Mouse (Mus musculus): ENCODE results near the gene Heatr4. TPM values are rescaled to one million over a fixed set of nuclear protein-coding genes. Genes with fewer than 3 reads are reported as not detected.
A peak's percentile ranks its signal among the peaks of the same experiment; 100 is the strongest.
"Not testable (repeated sequence)": the region's sequence is repeated elsewhere in the genome, so short reads cannot be mapped to it uniquely, and the experiment has no call there.

Heatr4 gene
- polyA plus RNA-seq, 1 experiment from 2014 or later = not detected

GRCm38 (mm10) chr12:84022266-84022665 lies 37.6 kb upstream of the Heatr4 start:
- H3K27me3 ChIP-seq (ENCODE audit: control insufficient read depth, insufficient read depth, low read depth, low read length); H3K4me2 ChIP-seq (ENCODE audit: low read depth, low read length); H3K4me3 ChIP-seq (ENCODE audit: low read length); H3K9ac ChIP-seq (ENCODE audit: low read length); H3K9me3 ChIP-seq (ENCODE audit: control insufficient read depth, low read length); ATAC-seq (ENCODE audit: low read depth); H3K36me3 ChIP-seq (ENCODE audit: control insufficient read depth, insufficient read depth, low read length); H3K27ac ChIP-seq (ENCODE audit: low read length); H3K4me1 ChIP-seq (replicated peaks; ENCODE audit: control insufficient read depth, insufficient read depth, low read length): not testable (repeated sequence)
- WGBS = 81% methylated on average over 4 of the region's 4 CpGs

GRCm38 (mm10) chr12:84020528-84020927 lies 35.9 kb upstream of the Heatr4 start:
- H3K9me3 ChIP-seq (ENCODE audit: control insufficient read depth, low read length); H3K4me1 ChIP-seq (replicated peaks; ENCODE audit: control insufficient read depth, insufficient read depth, low read length); H3K27me3 ChIP-seq (ENCODE audit: control insufficient read depth, insufficient read depth, low read depth, low read length); H3K4me3 ChIP-seq (ENCODE audit: low read length); H3K36me3 ChIP-seq (ENCODE audit: control insufficient read depth, insufficient read depth, low read length); H3K9ac ChIP-seq (ENCODE audit: low read length); H3K27ac ChIP-seq (ENCODE audit: low read length): not testable (repeated sequence)
- peak overlapping the region; percentile 18; the same call in 1 of the 2 replicates for H3K4me2 ChIP-seq (ENCODE audit: low read depth, low read length)
- 16% methylated on average over 7 of the region's 7 CpGs for WGBS
- peak; percentile 86 for ATAC-seq (ENCODE audit: low read depth)

GRCm38 (mm10) chr12:84013701-84014100 lies 29.0 kb upstream of the Heatr4 start:
- H3K4me1 ChIP-seq (replicated peaks; ENCODE audit: control insufficient read depth, insufficient read depth, low read length) = peaks cover 24% of the 10 kb centered on the region
- peaks cover 4% of the 10 kb centered on the region; the same call in 1 of the 2 replicates for H3K36me3 ChIP-seq (ENCODE audit: control insufficient read depth, insufficient read depth, low read length)
- 94% methylated on average over 7 of the region's 7 CpGs for WGBS
- no peaks in the 10 kb centered on the region for H3K9me3 ChIP-seq (ENCODE audit: control insufficient read depth, low read length)
- no peaks in the 10 kb centered on the region for H3K27me3 ChIP-seq (ENCODE audit: control insufficient read depth, insufficient read depth, low read depth, low read length)
- no peak overlapping the region for H3K9ac ChIP-seq (ENCODE audit: low read length)
- no peak overlapping the region for H3K4me2 ChIP-seq (ENCODE audit: low read depth, low read length)
- no peak for ATAC-seq (ENCODE audit: low read depth)
- H3K27ac ChIP-seq (ENCODE audit: low read length) = no peak overlapping the region
- no peak overlapping the region for H3K4me3 ChIP-seq (ENCODE audit: low read length)

GRCm38 (mm10) chr12:84013130-84013529 lies 28.5 kb upstream of the Heatr4 start:
- no peak overlapping the region for H3K9ac ChIP-seq (ENCODE audit: low read length)
- peaks cover 4% of the 10 kb centered on the region; the same call in 1 of the 2 replicates for H3K36me3 ChIP-seq (ENCODE audit: control insufficient read depth, insufficient read depth, low read length)
- WGBS = 66% methylated on average over 6 of the region's 6 CpGs
- no peak for ATAC-seq (ENCODE audit: low read depth)
- H3K27ac ChIP-seq (ENCODE audit: low read length) = no peak overlapping the region
- H3K4me1 ChIP-seq (replicated peaks; ENCODE audit: control insufficient read depth, insufficient read depth, low read length) = peaks cover 29% of the 10 kb centered on the region
- H3K27me3 ChIP-seq (ENCODE audit: control insufficient read depth, insufficient read depth, low read depth, low read length) = no peaks in the 10 kb centered on the region
- no peak overlapping the region for H3K4me3 ChIP-seq (ENCODE audit: low read length)
- no peaks in the 10 kb centered on the region for H3K9me3 ChIP-seq (ENCODE audit: control insufficient read depth, low read length)
- no peak overlapping the region for H3K4me2 ChIP-seq (ENCODE audit: low read depth, low read length)

- Histone ChIP-seq H3K9me3 (ENCODE audit: control insufficient read depth, low read length) (no peaks in the 10 kb centered on the region), H3K9ac (ENCODE audit: low read length) (peak overlapping the region; percentile 16; the same call in 1 of the 2 replicates), H3K27ac (ENCODE audit: low read length) (peak overlapping the region; percentile 49), H3K4me1 (replicated peaks; ENCODE audit: control insufficient read depth, insufficient read depth, low read length) (peaks cover 29% of the 10 kb centered on the region), H3K4me2 (ENCODE audit: low read depth, low read length) (peak overlapping the region; percentile 54), H3K27me3 (ENCODE audit: control insufficient read depth, insufficient read depth, low read depth, low read length) (no peaks in the 10 kb centered on the region), H3K36me3 (ENCODE audit: control insufficient read depth, insufficient read depth, low read length) (no peaks in the 10 kb centered on the region), H3K4me3 (ENCODE audit: low read length) (peak overlapping the region; percentile 54)
- WGBS = 26% methylated on average over 12 of the region's 12 CpGs
- ATAC-seq (ENCODE audit: low read depth) = peak; percentile 61
These were observed 26.8 kb upstream of the Heatr4 start for GRCm38 (mm10) chr12:84011251-84012040.

- Histone ChIP-seq H3K9me3 (ENCODE audit: control insufficient read depth, low read length) (no peaks in the 10 kb centered on the region), H3K9ac (ENCODE audit: low read length) (peak overlapping the region; percentile 68), H3K4me3 (ENCODE audit: low read length) (peak overlapping the region; percentile 54), H3K4me1 (replicated peaks; ENCODE audit: control insufficient read depth, insufficient read depth, low read length) (peaks cover 29% of the 10 kb centered on the region), H3K27ac (ENCODE audit: low read length) (no peak overlapping the region), H3K4me2 (ENCODE audit: low read depth, low read length) (peak overlapping the region; percentile 54), H3K36me3 (ENCODE audit: control insufficient read depth, insufficient read depth, low read length) (no peaks in the 10 kb centered on the region), H3K27me3 (ENCODE audit: control insufficient read depth, insufficient read depth, low read depth, low read length) (no peaks in the 10 kb centered on the region)
- no peak for ATAC-seq (ENCODE audit: low read depth)
- WGBS = 50% methylated on average over 3 of the region's 3 CpGs
These were observed 25.5 kb upstream of the Heatr4 start for GRCm38 (mm10) chr12:84010201-84010600.

- Histone ChIP-seq H3K4me3 (ENCODE audit: low read length) (peak within 1 kb of the TSS; percentile 54), H3K4me2 (ENCODE audit: low read depth, low read length) (peak within 1 kb of the TSS; percentile 54), H3K9ac (ENCODE audit: low read length) (peak within 1 kb of the TSS; percentile 68), H3K4me1 (replicated peaks; ENCODE audit: control insufficient read depth, insufficient read depth, low read length) (peaks cover 29% of the 10 kb centered on the region), H3K27ac (ENCODE audit: low read length) (peak within 1 kb of the TSS; percentile 87)
- H3K9me3 ChIP-seq (ENCODE audit: control insufficient read depth, low read length); H3K27me3 ChIP-seq (ENCODE audit: control insufficient read depth, insufficient read depth, low read depth, low read length); H3K36me3 ChIP-seq (ENCODE audit: control insufficient read depth, insufficient read depth, low read length): not testable (repeated sequence)
- WGBS = 1% methylated on average over 48 of the region's 70 CpGs
- peak; percentile 98 for ATAC-seq (ENCODE audit: low read depth)
These were observed 24.7 kb upstream of the Heatr4 start, which contains the start of gene Acot1 for GRCm38 (mm10) chr12:84009171-84009965. Gene Acot1, plus strand, starts transcription at chr12:84009490.

- peak overlapping the region; percentile 87 for H3K27ac ChIP-seq (ENCODE audit: low read length)
- peak overlapping the region; percentile 54 for H3K4me2 ChIP-seq (ENCODE audit: low read depth, low read length)
- WGBS = 38% methylated on average over 8 of the region's 8 CpGs
- no peaks in the 10 kb centered on the region for H3K9me3 ChIP-seq (ENCODE audit: control insufficient read depth, low read length)
- H3K36me3 ChIP-seq (ENCODE audit: control insufficient read depth, insufficient read depth, low read length) = no peaks in the 10 kb centered on the region
- H3K4me1 ChIP-seq (replicated peaks; ENCODE audit: control insufficient read depth, insufficient read depth, low read length) = peaks cover 29% of the 10 kb centered on the region
- peak overlapping the region; percentile 68 for H3K9ac ChIP-seq (ENCODE audit: low read length)
- ATAC-seq (ENCODE audit: low read depth) = peak; percentile 9; the same call in 1 of the 2 replicates
- no peaks in the 10 kb centered on the region for H3K27me3 ChIP-seq (ENCODE audit: control insufficient read depth, insufficient read depth, low read depth, low read length)
- H3K4me3 ChIP-seq (ENCODE audit: low read length) = peak overlapping the region; percentile 54
These were observed 24.1 kb upstream of the Heatr4 start for GRCm38 (mm10) chr12:84008729-84009128.

GRCm38 (mm10) chr12:84008251-84008650 lies 23.6 kb upstream of the Heatr4 start:
- Histone ChIP-seq H3K36me3 (ENCODE audit: control insufficient read depth, insufficient read depth, low read length) (no peaks in the 10 kb centered on the region), H3K4me2 (ENCODE audit: low read depth, low read length) (peak overlapping the region; percentile 54), H3K9ac (ENCODE audit: low read length) (no peak overlapping the region; the same call in 1 of the 2 replicates), H3K27me3 (ENCODE audit: control insufficient read depth, insufficient read depth, low read depth, low read length) (no peaks in the 10 kb centered on the region), H3K4me1 (replicated peaks; ENCODE audit: control insufficient read depth, insufficient read depth, low read length) (peaks cover 25% of the 10 kb centered on the region), H3K9me3 (ENCODE audit: control insufficient read depth, low read length) (no peaks in the 10 kb centered on the region), H3K27ac (ENCODE audit: low read length) (peak overlapping the region; percentile 87), H3K4me3 (ENCODE audit: low read length) (no peak overlapping the region)
- no peak for ATAC-seq (ENCODE audit: low read depth)
- WGBS = 70% methylated on average over 12 of the region's 12 CpGs
